Mouse (Mus musculus): ENCODE results near the gene Hoxd9. TPM values are rescaled to one million over a fixed set of nuclear protein-coding genes. Genes with fewer than 3 reads are reported as not detected.

Hoxd9 gene
- polyA plus RNA-seq, 1 experiment from 2014 or later: 1.4 TPM

GRCm38 (mm10) chr2:74713239-74714150 is 16.0 kb downstream of the Hoxd9 start:
- H3K27ac ChIP-seq: no peak overlapping the region
- peaks cover 19% of the 10 kb centered on the region for H3K4me1 ChIP-seq
- no peak overlapping the region for H3K4me3 ChIP-seq
- no peak overlapping the region for H3K4me2 ChIP-seq
- H3K36me3 ChIP-seq: no peaks in the 10 kb centered on the region
- ATAC-seq (ENCODE audit: insufficient number of reproducible peaks, insufficient read depth, low FRiP score, low TSS enrichment, low read depth): no peak
- H3K9me3 ChIP-seq: no peaks in the 10 kb centered on the region
- 4% methylated on average over 19 of the region's 19 CpGs for WGBS
- no peak overlapping the region for H3K9ac ChIP-seq
- H3K27me3 ChIP-seq: peaks cover 100% of the 10 kb centered on the region

DNA sequence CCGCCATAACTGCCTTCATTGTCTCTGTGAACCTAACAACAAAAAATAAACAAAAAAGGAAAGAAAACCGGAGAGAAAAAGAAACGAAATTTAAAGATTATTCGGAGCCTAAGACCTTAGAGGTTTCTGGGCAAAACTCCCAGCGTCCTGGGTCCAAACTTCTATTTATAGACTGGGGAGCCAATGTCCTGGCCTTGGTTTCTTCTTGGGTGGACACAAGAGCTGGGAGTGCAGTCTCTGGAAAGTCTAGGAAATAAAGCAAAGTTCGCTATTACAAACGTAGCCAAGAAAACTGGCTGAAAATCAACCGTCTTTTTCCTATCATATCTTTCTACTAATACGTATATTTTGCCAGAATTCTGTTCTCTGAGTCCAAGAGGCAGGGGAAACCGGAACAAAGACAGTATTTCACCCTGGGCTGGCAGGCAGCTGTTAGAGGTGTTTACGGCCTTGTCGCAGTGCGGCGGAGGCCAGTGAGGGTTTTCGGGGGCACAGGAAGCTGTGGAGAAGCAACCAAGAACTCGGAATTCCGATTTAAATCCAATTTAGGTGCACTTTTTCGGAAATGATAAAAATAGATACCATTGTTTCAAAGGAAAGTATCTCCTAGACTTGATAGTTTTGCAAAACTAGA is 16.7 kb downstream of the Hoxd9 start:
- no peak overlapping the region for H3K9ac ChIP-seq
- no peak for ATAC-seq (ENCODE audit: insufficient number of reproducible peaks, insufficient read depth, low FRiP score, low TSS enrichment, low read depth)
- H3K4me1 ChIP-seq: peaks cover 19% of the 10 kb centered on the region
- H3K4me3 ChIP-seq: no peak overlapping the region
- peaks cover 100% of the 10 kb centered on the region for H3K27me3 ChIP-seq
- H3K4me2 ChIP-seq: no peak overlapping the region
- no peak overlapping the region for H3K27ac ChIP-seq
- no peaks in the 10 kb centered on the region for H3K36me3 ChIP-seq
- H3K9me3 ChIP-seq: no peaks in the 10 kb centered on the region
- 4% methylated on average over 18 of the region's 18 CpGs for WGBS

DNA sequence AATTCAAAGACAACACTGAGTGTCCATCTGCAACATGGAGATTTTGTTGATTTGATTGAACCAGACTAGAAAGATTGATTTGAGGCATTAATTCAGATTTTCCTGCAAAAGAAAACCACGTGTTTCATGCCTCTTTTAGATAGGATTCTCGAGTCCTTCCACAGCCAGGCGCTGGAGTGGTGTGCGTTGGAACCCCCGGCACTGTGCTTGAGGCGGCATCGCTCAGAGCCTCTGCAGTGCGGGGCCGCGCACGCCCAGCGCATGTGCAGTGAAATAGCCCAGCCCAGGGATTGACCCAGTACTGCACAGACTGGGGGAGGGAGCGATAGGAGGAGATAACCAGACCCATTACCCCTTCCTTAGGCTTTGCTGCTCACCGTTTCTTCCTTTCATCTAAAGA is 17.4 kb downstream of the Hoxd9 start:
- WGBS: under 1% methylated on average over 14 of the region's 14 CpGs
- peaks cover 100% of the 10 kb centered on the region for H3K27me3 ChIP-seq
- H3K4me1 ChIP-seq: peaks cover 19% of the 10 kb centered on the region
- H3K9ac ChIP-seq: no peak overlapping the region
- no peak overlapping the region for H3K27ac ChIP-seq
- no peaks in the 10 kb centered on the region for H3K9me3 ChIP-seq
- ATAC-seq (ENCODE audit: insufficient number of reproducible peaks, insufficient read depth, low FRiP score, low TSS enrichment, low read depth): no peak
- H3K4me3 ChIP-seq: 0 out of 2 replicates have a peak overlapping the region, but pooled peaks have one; percentile 3
- H3K4me2 ChIP-seq: peak overlapping the region; percentile 9; the same call in 1 of the 2 replicates
- H3K36me3 ChIP-seq: no peaks in the 10 kb centered on the region

DNA sequence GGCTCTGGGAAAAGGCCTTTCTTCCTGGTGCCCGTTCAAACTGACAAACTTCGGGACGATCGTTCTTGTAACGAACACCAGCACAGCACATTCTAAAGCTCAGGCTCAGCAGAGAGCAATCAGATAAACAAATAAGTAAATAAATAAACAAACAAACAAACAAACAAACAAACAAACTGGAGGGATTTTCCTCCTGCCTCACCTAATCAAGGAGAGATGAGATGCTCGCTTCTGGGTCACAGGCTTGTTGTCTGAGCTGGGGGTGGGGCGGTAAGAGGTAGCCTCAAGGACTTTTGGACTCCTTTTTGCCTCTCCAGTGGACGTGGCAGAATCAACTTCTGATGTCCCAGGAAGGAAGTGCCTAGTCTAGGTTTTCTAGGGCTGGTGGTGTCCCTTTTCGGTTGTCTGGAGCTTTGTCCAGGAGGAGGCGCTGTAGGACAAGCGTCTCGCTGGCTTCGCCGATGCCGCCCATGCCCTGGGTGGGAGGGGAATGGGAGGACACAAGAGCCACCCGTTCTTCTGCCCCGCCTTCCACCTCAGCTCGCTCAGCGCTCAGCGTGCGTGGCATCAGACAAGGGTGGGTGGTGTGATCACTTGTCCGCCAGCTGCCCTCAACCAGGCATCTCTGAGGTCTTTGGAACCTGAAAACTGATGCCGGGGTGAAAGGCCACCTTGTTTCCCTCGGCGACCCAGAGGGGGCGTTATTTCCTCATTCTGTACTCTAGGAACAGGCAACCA is 18.1 kb downstream of the Hoxd9 start:
- peak overlapping the region; percentile 33 for H3K4me3 ChIP-seq
- H3K27ac ChIP-seq: no peak overlapping the region
- H3K9me3 ChIP-seq: no peaks in the 10 kb centered on the region
- no peak overlapping the region for H3K9ac ChIP-seq
- H3K36me3 ChIP-seq: no peaks in the 10 kb centered on the region
- H3K4me2 ChIP-seq: peak overlapping the region; percentile 61
- ATAC-seq (ENCODE audit: insufficient number of reproducible peaks, insufficient read depth, low FRiP score, low TSS enrichment, low read depth): peak; percentile 77; the same call in 1 of the 2 replicates
- WGBS: 3% methylated on average over 26 of the region's 26 CpGs
- H3K4me1 ChIP-seq: peaks cover 19% of the 10 kb centered on the region
- peaks cover 100% of the 10 kb centered on the region for H3K27me3 ChIP-seq

GRCm38 (mm10) chr2:74720384-74720783 is 22.9 kb downstream of the Hoxd9 start:
- no peak for ATAC-seq (ENCODE audit: insufficient number of reproducible peaks, insufficient read depth, low FRiP score, low TSS enrichment, low read depth)
- Histone ChIP-seq H3K27me3 (peaks cover 100% of the 10 kb centered on the region), H3K36me3 (no peaks in the 10 kb centered on the region), H3K27ac (no peak overlapping the region), H3K4me2 (no peak overlapping the region), H3K4me3 (no peak overlapping the region), H3K4me1 (peaks cover 6% of the 10 kb centered on the region; the same call in 1 of the 2 replicates), H3K9ac (no peak overlapping the region), H3K9me3 (no peaks in the 10 kb centered on the region)
- 9% methylated on average over 2 of the region's 2 CpGs for WGBS

GRCm38 (mm10) chr2:74720955-74721491 is 23.5 kb downstream of the Hoxd9 start:
- peaks cover 100% of the 10 kb centered on the region for H3K27me3 ChIP-seq
- 5% methylated on average over 5 of the region's 5 CpGs for WGBS
- H3K36me3 ChIP-seq: no peaks in the 10 kb centered on the region
- no peak overlapping the region for H3K9ac ChIP-seq
- no peaks in the 10 kb centered on the region for H3K9me3 ChIP-seq
- no peak for ATAC-seq (ENCODE audit: insufficient number of reproducible peaks, insufficient read depth, low FRiP score, low TSS enrichment, low read depth)
- H3K27ac ChIP-seq: no peak overlapping the region
- H3K4me3 ChIP-seq: no peak overlapping the region
- peaks cover 3% of the 10 kb centered on the region; the same call in 1 of the 2 replicates for H3K4me1 ChIP-seq
- H3K4me2 ChIP-seq: no peak overlapping the region

DNA sequence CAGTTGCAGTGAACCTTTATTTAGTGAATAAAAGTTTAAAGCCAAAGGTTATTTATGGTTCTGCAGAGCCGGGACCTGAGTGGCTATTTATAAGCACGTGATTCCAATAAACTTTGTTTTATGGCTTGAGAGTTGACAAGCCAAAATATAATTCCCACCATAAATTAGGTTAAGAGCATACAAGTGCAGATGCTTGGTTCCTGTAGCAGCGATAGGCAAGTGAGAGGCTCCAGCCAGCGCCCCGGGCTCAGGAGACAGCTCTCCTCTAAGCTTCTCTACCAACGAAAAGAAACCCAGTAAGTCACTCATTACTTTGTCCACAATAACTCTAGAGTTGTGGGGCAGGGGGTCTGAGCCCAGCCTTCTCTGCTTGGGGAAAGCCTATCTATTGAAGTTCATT is 24.4 kb downstream of the Hoxd9 start:
- 10% methylated on average over 6 of the region's 6 CpGs for WGBS
- no peak overlapping the region for H3K4me3 ChIP-seq
- H3K9me3 ChIP-seq: no peaks in the 10 kb centered on the region
- no peaks in the 10 kb centered on the region for H3K36me3 ChIP-seq
- peaks cover 100% of the 10 kb centered on the region for H3K27me3 ChIP-seq
- no peak overlapping the region for H3K27ac ChIP-seq
- no peak for ATAC-seq (ENCODE audit: insufficient number of reproducible peaks, insufficient read depth, low FRiP score, low TSS enrichment, low read depth)
- no peak overlapping the region for H3K4me2 ChIP-seq
- H3K4me1 ChIP-seq: no peaks in the 10 kb centered on the region
- H3K9ac ChIP-seq: no peak overlapping the region

GRCm38 (mm10) chr2:74722949-74723348 is 25.4 kb downstream of the Hoxd9 start:
- Histone ChIP-seq H3K27me3 (peaks cover 100% of the 10 kb centered on the region), H3K4me1 (peaks cover 5% of the 10 kb centered on the region), H3K4me3 (no peak overlapping the region), H3K36me3 (no peaks in the 10 kb centered on the region), H3K27ac (no peak overlapping the region), H3K9me3 (no peaks in the 10 kb centered on the region), H3K9ac (no peak overlapping the region), H3K4me2 (no peak overlapping the region)
- ATAC-seq (ENCODE audit: insufficient number of reproducible peaks, insufficient read depth, low FRiP score, low TSS enrichment, low read depth): no peak
- WGBS: 5% methylated on average over 8 of the region's 8 CpGs

DNA sequence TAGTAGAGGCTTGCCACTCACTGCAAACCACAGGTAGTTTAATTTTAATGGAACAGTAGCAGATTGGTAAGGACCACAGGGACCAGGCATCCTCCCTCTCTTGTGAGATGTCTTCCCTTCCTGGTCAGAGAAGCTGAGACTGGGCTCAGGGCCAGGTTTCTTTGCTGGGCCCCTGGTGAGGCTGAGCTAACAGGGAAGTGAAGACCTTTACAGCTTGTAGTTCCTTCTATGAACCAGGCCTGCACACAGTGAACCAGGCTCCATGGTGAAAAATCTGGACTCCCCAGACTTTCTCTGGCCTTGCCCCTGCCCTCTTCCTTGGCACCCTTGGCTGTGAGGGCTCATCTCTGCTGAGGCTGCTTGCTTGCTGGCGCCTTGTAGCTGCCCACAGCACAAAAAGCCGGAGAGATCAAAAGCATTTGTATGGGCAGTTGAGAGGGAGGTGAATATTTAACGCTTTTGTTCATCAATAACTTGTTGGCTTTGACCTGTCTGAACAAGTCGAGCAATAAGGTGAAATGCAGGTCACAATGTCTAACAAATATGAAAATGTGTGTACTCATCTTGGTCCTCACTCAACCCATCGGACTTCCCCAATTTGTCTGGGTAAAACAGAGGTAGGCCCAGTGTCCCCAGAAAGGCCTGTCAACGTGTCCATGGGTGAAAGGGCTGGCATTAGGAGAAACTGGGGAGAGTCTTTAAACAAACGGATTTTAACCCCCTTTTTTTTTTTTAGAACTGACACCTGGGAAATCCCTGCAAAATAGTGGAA is 26.9 kb downstream of the Hoxd9 start:
- Histone ChIP-seq H3K36me3 (no peaks in the 10 kb centered on the region), H3K4me1 (peaks cover 5% of the 10 kb centered on the region), H3K4me3 (no peak overlapping the region), H3K4me2 (no peak overlapping the region), H3K9ac (no peak overlapping the region), H3K9me3 (no peaks in the 10 kb centered on the region), H3K27ac (no peak overlapping the region), H3K27me3 (peaks cover 100% of the 10 kb centered on the region)
- no peak for ATAC-seq (ENCODE audit: insufficient number of reproducible peaks, insufficient read depth, low FRiP score, low TSS enrichment, low read depth)
- 14% methylated on average over 7 of the region's 7 CpGs for WGBS

DNA sequence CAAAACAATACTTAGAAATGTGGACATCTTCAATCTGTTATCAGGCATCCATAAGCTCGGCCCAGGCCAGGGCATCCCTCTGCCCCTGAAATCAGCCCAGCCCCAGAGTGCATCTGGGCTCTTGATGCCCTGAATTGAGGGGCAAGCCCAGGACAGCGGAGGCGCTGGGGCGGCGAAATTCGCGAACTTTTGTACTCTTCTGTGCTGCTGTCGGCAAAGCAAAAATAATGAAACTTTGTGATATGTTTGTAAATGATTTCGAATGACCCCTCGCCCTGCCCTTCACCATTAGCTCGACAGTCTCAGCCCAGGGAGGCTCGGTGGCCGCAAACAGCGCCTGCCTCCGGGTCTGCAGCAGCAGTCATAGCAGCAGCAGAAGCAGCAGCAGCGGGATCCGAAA is 27.6 kb downstream of the Hoxd9 start:
- peaks cover 5% of the 10 kb centered on the region for H3K4me1 ChIP-seq
- no peak overlapping the region for H3K4me2 ChIP-seq

DNA sequence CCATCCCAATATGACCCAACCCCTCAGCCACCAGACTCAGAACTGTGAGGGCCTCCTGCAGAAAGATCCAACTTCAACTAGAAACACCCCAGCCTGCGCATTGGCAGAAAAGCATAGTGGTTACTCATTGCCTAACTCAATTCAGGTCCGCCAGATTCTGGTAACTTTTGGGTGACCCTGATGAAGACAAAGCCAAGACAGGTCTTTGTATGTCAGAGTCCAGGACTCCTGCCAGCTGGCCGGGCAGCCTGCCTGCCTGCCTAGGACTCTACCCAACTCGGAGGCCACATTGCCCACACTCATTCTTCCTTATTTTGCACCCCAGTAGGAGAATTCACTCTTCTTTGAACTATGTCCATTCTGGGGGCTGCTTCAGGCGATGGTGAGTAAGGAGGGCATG is 29.0 kb downstream of the Hoxd9 start, which contains the start of gene Gm28230:
Gm28230 (plus strand) TSS at position 178 of the 400 bp plus-strand sequence.
- ATAC-seq (ENCODE audit: insufficient number of reproducible peaks, insufficient read depth, low FRiP score, low TSS enrichment, low read depth): no peak
- Histone ChIP-seq H3K9me3 (no peaks in the 10 kb centered on the region), H3K4me1 (peaks cover 5% of the 10 kb centered on the region), H3K4me2 (peak within 1 kb of the TSS; percentile 54), H3K36me3 (no peaks in the 10 kb centered on the region), H3K9ac (no peak within 1 kb of the TSS), H3K27ac (no peak within 1 kb of the TSS), H3K27me3 (peaks cover 98% of the 10 kb centered on the region), H3K4me3 (peak within 1 kb of the TSS; percentile 33)
- 9% methylated on average over 5 of the region's 5 CpGs for WGBS

More for the DNA sequence above, 27.6 kb downstream of the Hoxd9 start:
- H3K9ac ChIP-seq: no peak overlapping the region
- H3K36me3 ChIP-seq: no peaks in the 10 kb centered on the region
- no peak for ATAC-seq (ENCODE audit: insufficient number of reproducible peaks, insufficient read depth, low FRiP score, low TSS enrichment, low read depth)
- no peak overlapping the region for H3K27ac ChIP-seq
- WGBS: 4% methylated on average over 17 of the region's 17 CpGs
- no peak overlapping the region for H3K4me3 ChIP-seq
- no peaks in the 10 kb centered on the region for H3K9me3 ChIP-seq
- H3K27me3 ChIP-seq: peaks cover 98% of the 10 kb centered on the region

Measured in embryonic facial prominence, embryonic 13.5 days (tissue).